Mouse (Mus musculus) layer of hippocampus, adult 8-10 months (tissue): ENCODE measurements at regions not wholly inside any gene's neighbourhood (a gene's known extent, or its start where the extent isn't known, plus 50 kb on each side); places are given as distances from the start of the nearest gene placed in this dataset.

Source experiments
- DNase-seq, 2 experiments: peaks; one replicate each; pipeline ENCODE4 v3.0.0; 2022; ENCODE audit warnings: low spot score in 2 of 2

GRCm38 (mm10) chrX:145672776-145673175 lies 167.8 kb upstream of the Amot start:
- DNase-seq, result peak in 1 of 2 experiments; percentile 2

GRCm38 (mm10) chrX:145651647-145652046 lies 146.7 kb upstream of the Amot start:
- DNase-seq, result no peak

- no peak for DNase-seq
These were observed 114.7 kb upstream of the Amot start for GRCm38 (mm10) chrX:145619649-145620048.

- no peak for DNase-seq
These were observed 97.1 kb upstream of the Amot start for GRCm38 (mm10) chrX:145602085-145602484.

GRCm38 (mm10) chrX:145590733-145591132 lies 85.8 kb upstream of the Amot start:
- DNase-seq, result no peak

GRCm38 (mm10) chrX:145567528-145567927 lies 62.5 kb upstream of the Amot start:
- DNase-seq, result no peak

- DNase-seq, result no peak
These were observed 62.1 kb upstream of the Amot start for GRCm38 (mm10) chrX:145567073-145567472.

- DNase-seq, result no peak
These were observed 53.9 kb upstream of the Amot start for GRCm38 (mm10) chrX:145558881-145559280.
